Mouse (Mus musculus) limb, embryonic 11.5 days (tissue): ENCODE data around the gene Gm4353. TPM values are rescaled to one million over a fixed set of nuclear protein-coding genes. Genes with fewer than 3 reads are reported as not detected.

Experiments
- ATAC-seq: fragments of 200-750 bp; cut with Nextera tagmentation; 2 replicates; pipeline ENCODE4 v1.8.0; 2017; ENCODE audit warnings: low read depth; ENCODE audit not compliant: insufficient number of reproducible peaks, low FRiP score, low TSS enrichment
- DNase-seq: peaks from one replicate; pipeline ENCODE4 v3.0.0-alpha.2; 2015; ENCODE audit warnings: low spot score
- H3K27ac ChIP-seq: fragments of 300-500 bp; sonication (generic); replicated peaks from 2 replicates; pipeline ENCODE4 v1.5.1; 2014; ENCODE audit warnings: low read depth, mild to moderate bottlenecking, low read length
- H3K27me3 ChIP-seq: fragments of 300-500 bp; sonication (generic); 2 replicates; pipeline ENCODE4 v1.6.1; 2014; ENCODE audit warnings: mild to moderate bottlenecking, low read length, mixed read lengths; ENCODE audit not compliant: control insufficient read depth, insufficient read depth
- H3K36me3 ChIP-seq: fragments of 300-500 bp; sonication (generic); 2 replicates; pipeline ENCODE4 v1.6.1; 2014; ENCODE audit warnings: mild to moderate bottlenecking, low read length, moderate library complexity, mixed read lengths; ENCODE audit not compliant: control insufficient read depth, insufficient read depth
- H3K4me1 ChIP-seq: fragments of 300-500 bp; sonication (generic); 2 replicates; pipeline ENCODE4 v1.6.1; 2014; ENCODE audit warnings: low read length, mixed read lengths; ENCODE audit not compliant: control insufficient read depth, insufficient read depth
- H3K4me2 ChIP-seq: fragments of 300-500 bp; sonication (generic); 2 replicates; pipeline ENCODE4 v1.6.1; 2014; ENCODE audit warnings: low read depth, mild to moderate bottlenecking, moderate library complexity; ENCODE audit not compliant: severe bottlenecking
- H3K4me3 ChIP-seq: fragments of 300-500 bp; sonication (generic); 2 replicates; pipeline ENCODE4 v1.5.1; 2014; ENCODE audit warnings: low read depth, low read length
- H3K9ac ChIP-seq: fragments of 300-500 bp; sonication (generic); 2 replicates; pipeline ENCODE4 v1.6.1; 2014; ENCODE audit warnings: mild to moderate bottlenecking, low read length
- H3K9me3 ChIP-seq: fragments of 300-500 bp; sonication (generic); 2 replicates; pipeline ENCODE4 v1.6.1; 2016; ENCODE audit warnings: low read length; ENCODE audit not compliant: control insufficient read depth
- WGBS: fragments of 180-500 bp; shearing (Covaris S2); extraction: QIAGEN DNeasy Blood & Tissue Kit; methylation state at CpG from one replicate; pipeline ENCODE4 v1.1.7; 2014; 5-methylcytosine and 5-hydroxymethylcytosine counted together
- polyA plus RNA-seq: library from polyadenylated mRNA; unstranded; fragments of >200 nt; fragmentation: Nextera tagmentation; extraction: Ambion mirVana; gene quantifications from 2 replicates; pipeline ENCODE4 v1.2.1, GENCODE M21; 2014

The Gm4353 gene
- polyA plus RNA-seq, 1 experiment from 2014 or later, result 1.1 TPM

GRCm38 (mm10) chr7:116103091-116103490 lies 18.7 kb upstream of the Gm4353 start:
- no peak overlapping the region for H3K27ac ChIP-seq
- no peak for DNase-seq
- whole genome bisulfite sequencing, result 96% methylated on average over 9 of the region's 9 CpGs
- no peak overlapping the region for H3K4me2 ChIP-seq
- H3K9ac ChIP-seq, result no peak overlapping the region
- no peaks in the 10 kb centered on the region for H3K27me3 ChIP-seq
- no peaks in the 10 kb centered on the region for H3K9me3 ChIP-seq
- no peak overlapping the region for H3K4me3 ChIP-seq
- H3K36me3 ChIP-seq, result peaks cover 16% of the 10 kb centered on the region; the same call in 1 of the 2 replicates
- no peak for ATAC-seq
- no peaks in the 10 kb centered on the region for H3K4me1 ChIP-seq

DNA sequence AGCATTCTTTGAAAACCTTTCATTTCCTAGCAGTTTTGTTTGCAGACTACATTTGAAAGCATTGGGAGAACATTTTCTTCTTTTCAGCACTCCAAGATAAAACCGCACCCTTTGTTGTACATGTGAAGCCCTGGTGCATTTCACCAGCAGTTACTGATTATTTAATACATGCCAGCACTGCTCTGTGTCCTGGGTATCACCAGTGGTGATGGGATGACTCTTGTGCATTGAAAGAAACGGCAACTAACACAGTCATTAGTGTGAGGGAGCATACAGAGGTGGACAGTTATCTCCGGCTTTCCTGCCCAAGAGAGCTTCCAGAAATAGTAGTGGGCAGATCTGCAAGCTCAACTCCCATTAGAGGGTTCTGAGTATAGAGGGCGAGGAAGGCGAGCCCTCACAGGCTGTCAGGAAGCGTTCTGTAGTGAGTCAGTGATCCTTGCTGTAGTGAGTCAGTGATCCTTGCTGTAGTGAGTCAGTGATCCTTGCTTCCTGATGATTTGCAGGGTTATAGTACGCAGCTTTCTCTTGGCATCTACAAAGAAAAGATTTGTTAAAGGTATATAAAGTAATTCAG lies 15.6 kb upstream of the Gm4353 start:
- DNase-seq (no peak), ATAC-seq (no peak)
- 90% methylated on average over 7 of the region's 7 CpGs for WGBS

GRCm38 (mm10) chr7:116093466-116093850 lies 9.0 kb upstream of the Gm4353 start:
- DNase-seq, result no peak
- peak; percentile 84 for ATAC-seq
- peak overlapping the region; percentile 77 for H3K4me2 ChIP-seq
- no peaks in the 10 kb centered on the region for H3K27me3 ChIP-seq
- WGBS, result under 1% methylated on average over 19 of the region's 19 CpGs
- H3K9ac ChIP-seq, result peak overlapping the region; percentile 86
- peak overlapping the region; percentile 64 for H3K27ac ChIP-seq
- H3K9me3 ChIP-seq, result no peaks in the 10 kb centered on the region
- no peaks in the 10 kb centered on the region for H3K36me3 ChIP-seq
- peaks cover 5% of the 10 kb centered on the region; the same call in 1 of the 2 replicates for H3K4me1 ChIP-seq
- H3K4me3 ChIP-seq, result peak overlapping the region; percentile 74

More for the DNA sequence above, 15.6 kb upstream of the Gm4353 start:
- Histone ChIP-seq H3K27me3 (no peaks in the 10 kb centered on the region), H3K4me2 (no peak overlapping the region), H3K4me1 (no peaks in the 10 kb centered on the region), H3K9me3 (no peaks in the 10 kb centered on the region), H3K9ac (no peak overlapping the region), H3K27ac (no peak overlapping the region), H3K4me3 (no peak overlapping the region), H3K36me3 (peaks cover 8% of the 10 kb centered on the region; the same call in 1 of the 2 replicates)

DNA sequence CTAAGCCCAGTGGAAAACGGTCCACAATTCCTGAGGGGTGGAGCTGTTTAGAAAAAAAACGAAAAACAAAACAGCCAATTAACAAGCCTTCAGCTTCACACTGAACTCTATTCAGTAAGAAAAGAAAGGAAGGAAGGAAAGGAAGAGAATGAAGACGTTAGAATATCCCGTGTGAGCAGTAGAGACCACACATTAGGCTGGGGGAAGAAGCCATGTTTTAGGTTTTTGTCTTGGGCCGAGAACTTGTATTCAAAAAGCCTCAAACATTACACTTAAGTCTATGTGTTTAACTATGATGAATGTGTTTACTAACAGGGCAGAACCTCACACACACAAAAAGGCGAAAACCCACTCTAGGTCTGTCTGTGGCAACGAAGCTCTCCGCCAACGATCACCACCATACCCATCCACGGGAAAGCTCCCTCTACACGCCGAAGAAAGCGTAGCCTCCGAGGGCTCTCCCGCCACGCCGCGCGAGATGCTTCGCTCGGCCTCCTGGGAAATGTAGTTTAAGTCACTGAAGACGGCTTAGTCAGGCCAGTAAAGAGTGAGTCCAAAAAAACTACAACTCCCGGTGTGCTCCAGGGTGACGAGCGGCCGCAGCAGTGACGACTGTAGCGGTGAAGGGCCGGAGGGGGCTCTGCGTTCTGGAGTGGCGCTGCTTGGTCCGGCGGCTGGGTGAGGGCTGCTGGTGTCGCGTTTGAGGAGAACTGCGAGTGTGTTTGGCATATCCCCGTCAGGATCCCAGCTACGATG lies 8.5 kb upstream of the Gm4353 start:
- Histone ChIP-seq H3K4me2 (peak overlapping the region; percentile 77; the same call in 1 of the 2 replicates), H3K27ac (peak overlapping the region; percentile 64), H3K9ac (peak overlapping the region; percentile 86), H3K4me3 (peak overlapping the region; percentile 74), H3K4me1 (peaks cover 5% of the 10 kb centered on the region; the same call in 1 of the 2 replicates), H3K9me3 (no peaks in the 10 kb centered on the region), H3K27me3 (no peaks in the 10 kb centered on the region), H3K36me3 (no peaks in the 10 kb centered on the region)
- under 1% methylated on average over 38 of the region's 38 CpGs for WGBS
- ATAC-seq (peak; percentile 99), DNase-seq (peak; percentile 97)

DNA sequence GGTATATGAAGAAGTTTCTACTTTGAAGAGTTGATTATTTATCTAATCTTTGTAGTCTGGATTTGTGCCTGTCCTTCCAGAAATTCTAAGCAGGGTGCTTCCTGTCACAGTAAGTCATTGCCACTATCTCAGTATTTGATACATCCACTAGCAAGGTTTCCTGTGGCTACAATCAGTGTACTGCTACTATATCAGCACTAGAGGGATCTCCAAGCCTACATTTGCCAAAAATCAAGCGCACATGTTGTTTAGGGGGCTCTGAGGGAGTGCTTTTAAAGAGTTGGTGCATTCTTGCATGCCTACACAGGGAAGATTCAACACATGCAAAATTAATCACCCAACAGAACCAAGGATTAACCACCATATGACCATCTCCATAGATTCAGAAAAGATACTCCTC lies 23.7 kb downstream of the Gm4353 start:
- DNase-seq, result no peak
- WGBS, result 69% methylated on average over 1 of the region's 1 CpGs
- H3K27me3 ChIP-seq, result no peaks in the 10 kb centered on the region
- H3K9ac ChIP-seq, result no peak overlapping the region
- no peaks in the 10 kb centered on the region for H3K36me3 ChIP-seq
- H3K9me3 ChIP-seq, result no peaks in the 10 kb centered on the region
- H3K4me3 ChIP-seq, result no peak overlapping the region
- H3K4me1 ChIP-seq, result no peaks in the 10 kb centered on the region
- H3K27ac ChIP-seq, result no peak overlapping the region
- ATAC-seq, result no peak
- H3K4me2 ChIP-seq, result no peak overlapping the region

DNA sequence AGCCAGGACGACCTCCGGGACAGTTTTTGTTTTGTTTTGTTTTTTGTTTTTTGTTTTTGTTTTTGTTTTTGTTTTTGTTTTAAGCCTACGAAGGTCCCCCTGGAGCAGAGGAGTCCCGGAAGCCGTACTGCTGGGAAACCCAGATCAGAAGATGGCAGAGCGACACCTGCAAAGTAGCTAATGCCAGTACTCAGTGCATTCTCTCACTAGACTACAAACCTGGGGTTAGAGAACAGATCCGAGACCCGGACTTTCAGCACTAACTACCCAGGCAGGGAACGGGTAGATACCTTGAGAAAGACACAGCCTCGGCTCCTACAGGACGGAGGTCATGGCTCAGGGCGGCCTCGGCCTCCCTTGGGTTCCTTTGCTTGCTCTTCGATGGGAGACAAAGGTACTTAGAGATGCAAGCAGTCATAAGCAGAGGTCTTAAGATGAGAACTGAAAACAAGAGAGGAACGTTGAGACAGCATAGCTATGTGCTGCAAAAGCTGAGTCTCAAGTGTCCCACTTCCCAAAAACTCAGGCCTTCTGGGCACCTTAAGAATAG lies 43.9 kb downstream of the Gm4353 start:
- Histone ChIP-seq H3K27ac (no peak overlapping the region), H3K4me1 (peaks cover 11% of the 10 kb centered on the region), H3K27me3 (peaks cover 25% of the 10 kb centered on the region), H3K4me2 (peak overlapping the region; percentile 95), H3K36me3 (no peaks in the 10 kb centered on the region), H3K4me3 (no peak overlapping the region), H3K9ac (no peak overlapping the region), H3K9me3 (no peaks in the 10 kb centered on the region)
- ATAC-seq (no peak), DNase-seq (no peak)
- WGBS, result 19% methylated on average over 15 of the region's 15 CpGs

GRCm38 (mm10) chr7:116039538-116040466 lies 44.6 kb downstream of the Gm4353 start:
- under 1% methylated on average over 48 of the region's 48 CpGs for WGBS
- peak; percentile 90 for DNase-seq
- Histone ChIP-seq H3K9ac (peak overlapping the region; percentile 12), H3K4me1 (peaks cover 11% of the 10 kb centered on the region), H3K4me3 (peak overlapping the region; percentile 43), H3K27ac (peak overlapping the region; percentile 36; the same call in 1 of the 2 replicates), H3K36me3 (no peaks in the 10 kb centered on the region), H3K4me2 (peak overlapping the region; percentile 95), H3K27me3 (peaks cover 29% of the 10 kb centered on the region), H3K9me3 (no peaks in the 10 kb centered on the region)
- ATAC-seq, result peak; percentile 71

DNA sequence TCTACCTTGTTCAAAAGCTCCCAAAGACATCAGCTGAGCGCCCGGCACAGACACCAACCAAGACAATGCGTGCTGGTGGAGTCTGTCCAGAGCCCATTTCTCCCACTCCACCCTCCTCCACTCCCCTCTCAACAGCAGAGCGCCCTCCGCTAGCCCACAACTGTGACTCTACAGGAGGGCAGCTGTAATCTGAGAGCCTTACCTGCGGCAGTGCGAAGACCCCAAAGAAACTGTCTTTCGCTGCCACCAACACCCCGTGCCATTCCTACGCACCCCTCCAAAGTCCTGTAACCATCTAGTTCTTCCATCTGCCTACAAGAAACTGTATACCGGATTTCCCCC lies 45.3 kb downstream of the Gm4353 start, which contains the start of gene 1110004F10Rik:
Gene 1110004F10Rik, plus strand, starts transcription at position 202 of the 342 bp plus-strand sequence.
- Histone ChIP-seq H3K27me3 (peaks cover 31% of the 10 kb centered on the region), H3K4me1 (peaks cover 11% of the 10 kb centered on the region), H3K9me3 (no peaks in the 10 kb centered on the region), H3K4me3 (peak within 1 kb of the TSS; percentile 43), H3K27ac (peak within 1 kb of the TSS; percentile 36; the same call in 1 of the 2 replicates), H3K4me2 (peak within 1 kb of the TSS; percentile 95), H3K36me3 (no peaks in the 10 kb centered on the region), H3K9ac (peak within 1 kb of the TSS; percentile 38)
- 0% methylated on average over 11 of the region's 11 CpGs for WGBS
- no peak for ATAC-seq
- DNase-seq, result peak; percentile 54
